Mouse (Mus musculus): ENCODE measurements around the gene Gtf2ird2. TPM values are rescaled to one million over a fixed set of nuclear protein-coding genes. Genes with fewer than 3 reads are reported as not detected.

Gtf2ird2 gene
- 4.4 and 5.6 TPM in 2 replicates for polyA plus RNA-seq (2015; fragmentation: Nextera tagmentation; extraction: Ambion mirVana)

GRCm38 (mm10) chr5:134183880-134184808, at the start of gene Gtf2ird2:
TSS of gene Gtf2ird2 (plus strand) at chr5:134184019.
- TF ChIP-seq EP300 (IDR thresholded peaks at IDR 0.05) (no peak), CTCF (IDR thresholded peaks at IDR 0.05) (peak; percentile 24; the same call in 1 of the 2 replicates)
- peak within 1 kb of the TSS; percentile 82 for H3K9ac ChIP-seq (replicated peaks; ENCODE audit: low read depth)
- no peaks in the 10 kb centered on the region for H3K9me3 ChIP-seq (ENCODE audit: low read length)
- H3K27ac ChIP-seq (ENCODE audit: low read length) = peak within 1 kb of the TSS; percentile 93
- WGBS = 1% methylated on average over 86 of the region's 92 CpGs
- ATAC-seq = peak; percentile 95
- H3K4me3 ChIP-seq (ENCODE audit: low read depth, low read length) = peak within 1 kb of the TSS; percentile 75
- H3K27me3 ChIP-seq (replicated peaks; ENCODE audit: insufficient read depth, low read length) = no peaks in the 10 kb centered on the region
- no peaks in the 10 kb centered on the region for H3K36me3 ChIP-seq (ENCODE audit: insufficient read depth, low read length)
- peaks cover 9% of the 10 kb centered on the region; the same call in 1 of the 2 replicates for H3K4me1 ChIP-seq (ENCODE audit: insufficient read depth, low read depth, low read length)
- peak within 1 kb of the TSS; percentile 72 for H3K4me2 ChIP-seq (replicated peaks; ENCODE audit: low read depth, low read length)
- DNase-seq (ENCODE audit: low spot score) = peak; percentile 98

- Histone ChIP-seq H3K4me1 (ENCODE audit: insufficient read depth, low read depth, low read length) (no peaks in the 10 kb centered on the region), H3K36me3 (ENCODE audit: insufficient read depth, low read length) (no peaks in the 10 kb centered on the region), H3K27me3 (replicated peaks; ENCODE audit: insufficient read depth, low read length) (no peaks in the 10 kb centered on the region), H3K27ac (ENCODE audit: low read length) (no peak overlapping the region), H3K9me3 (ENCODE audit: low read length) (no peaks in the 10 kb centered on the region), H3K4me3 (ENCODE audit: low read depth, low read length) (no peak overlapping the region), H3K4me2 (replicated peaks; ENCODE audit: low read depth, low read length) (no peak overlapping the region), H3K9ac (replicated peaks; ENCODE audit: low read depth) (no peak overlapping the region)
- WGBS = 96% methylated on average over 12 of the region's 12 CpGs
- DNase-seq (ENCODE audit: low spot score) (no peak), ATAC-seq (no peak)
- TF ChIP-seq EP300 (IDR thresholded peaks at IDR 0.05) (no peak), CTCF (IDR thresholded peaks at IDR 0.05) (no peak)
These were observed 47.8 kb upstream of the Gtf2ird2 start for GRCm38 (mm10) chr5:134136022-134136421.

- DNase-seq (ENCODE audit: low spot score) (no peak), ATAC-seq (no peak)
- whole genome bisulfite sequencing = 88% methylated on average over 5 of the region's 5 CpGs
- Histone ChIP-seq H3K9ac (replicated peaks; ENCODE audit: low read depth) (no peak overlapping the region), H3K9me3 (ENCODE audit: low read length) (no peaks in the 10 kb centered on the region), H3K4me1 (ENCODE audit: insufficient read depth, low read depth, low read length) (no peaks in the 10 kb centered on the region), H3K27ac (ENCODE audit: low read length) (no peak overlapping the region), H3K4me3 (ENCODE audit: low read depth, low read length) (no peak overlapping the region), H3K4me2 (replicated peaks; ENCODE audit: low read depth, low read length) (no peak overlapping the region), H3K27me3 (replicated peaks; ENCODE audit: insufficient read depth, low read length) (no peaks in the 10 kb centered on the region), H3K36me3 (ENCODE audit: insufficient read depth, low read length) (no peaks in the 10 kb centered on the region)
- no peak for TF ChIP-seq CTCF (IDR thresholded peaks at IDR 0.05)
- no peak for TF ChIP-seq EP300 (IDR thresholded peaks at IDR 0.05)
These were observed 45.9 kb upstream of the Gtf2ird2 start for GRCm38 (mm10) chr5:134137933-134138332.

DNA sequence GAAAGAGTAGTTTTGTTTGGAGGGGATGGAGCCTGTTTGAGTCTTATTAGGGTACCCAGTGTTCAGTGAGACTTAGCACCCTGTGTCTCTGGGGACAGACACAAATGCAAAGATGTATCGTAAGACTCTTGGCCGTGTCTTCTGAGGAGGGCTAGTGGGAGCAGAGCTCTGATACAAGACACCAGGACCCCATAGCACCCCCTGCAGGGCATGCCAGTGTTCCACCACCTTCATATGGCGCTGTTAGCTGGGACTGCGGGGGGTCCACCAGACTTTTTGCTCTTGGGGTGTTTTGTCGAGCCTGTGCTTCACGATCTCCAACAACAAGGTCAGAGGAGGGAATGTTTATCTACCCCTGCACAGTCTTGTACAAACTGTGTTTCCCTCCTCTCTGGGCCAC, 44.4 kb upstream of the Gtf2ird2 start:
- H3K4me1 ChIP-seq (ENCODE audit: insufficient read depth, low read depth, low read length) = no peaks in the 10 kb centered on the region
- WGBS = 78% methylated on average over 6 of the region's 6 CpGs
- no peak overlapping the region for H3K4me3 ChIP-seq (ENCODE audit: low read depth, low read length)
- ATAC-seq (no peak), DNase-seq (ENCODE audit: low spot score) (no peak)
- no peaks in the 10 kb centered on the region for H3K9me3 ChIP-seq (ENCODE audit: low read length)
- no peaks in the 10 kb centered on the region for H3K27me3 ChIP-seq (replicated peaks; ENCODE audit: insufficient read depth, low read length)
- H3K9ac ChIP-seq (replicated peaks; ENCODE audit: low read depth) = no peak overlapping the region
- H3K36me3 ChIP-seq (ENCODE audit: insufficient read depth, low read length) = no peaks in the 10 kb centered on the region
- TF ChIP-seq EP300 (IDR thresholded peaks at IDR 0.05) (no peak), CTCF (IDR thresholded peaks at IDR 0.05) (no peak)
- H3K4me2 ChIP-seq (replicated peaks; ENCODE audit: low read depth, low read length) = no peak overlapping the region
- no peak overlapping the region for H3K27ac ChIP-seq (ENCODE audit: low read length)

GRCm38 (mm10) chr5:134141236-134141635, 42.6 kb upstream of the Gtf2ird2 start:
- ATAC-seq = peak; percentile 92
- WGBS = 43% methylated on average over 7 of the region's 7 CpGs
- H3K9me3 ChIP-seq (ENCODE audit: low read length) = no peaks in the 10 kb centered on the region
- no peak overlapping the region for H3K4me3 ChIP-seq (ENCODE audit: low read depth, low read length)
- peak; percentile 76 for DNase-seq (ENCODE audit: low spot score)
- no peaks in the 10 kb centered on the region for H3K4me1 ChIP-seq (ENCODE audit: insufficient read depth, low read depth, low read length)
- no peak overlapping the region for H3K9ac ChIP-seq (replicated peaks; ENCODE audit: low read depth)
- no peak overlapping the region for H3K4me2 ChIP-seq (replicated peaks; ENCODE audit: low read depth, low read length)
- peak overlapping the region; percentile 43; the same call in 1 of the 2 replicates for H3K27ac ChIP-seq (ENCODE audit: low read length)
- no peaks in the 10 kb centered on the region for H3K36me3 ChIP-seq (ENCODE audit: insufficient read depth, low read length)
- TF ChIP-seq CTCF (IDR thresholded peaks at IDR 0.05) = no peak
- TF ChIP-seq EP300 (IDR thresholded peaks at IDR 0.05) = no peak
- H3K27me3 ChIP-seq (replicated peaks; ENCODE audit: insufficient read depth, low read length) = no peaks in the 10 kb centered on the region

- H3K9ac ChIP-seq (replicated peaks; ENCODE audit: low read depth) = no peak overlapping the region
- no peak overlapping the region for H3K4me2 ChIP-seq (replicated peaks; ENCODE audit: low read depth, low read length)
- no peaks in the 10 kb centered on the region for H3K27me3 ChIP-seq (replicated peaks; ENCODE audit: insufficient read depth, low read length)
- H3K4me1 ChIP-seq (ENCODE audit: insufficient read depth, low read depth, low read length) = no peaks in the 10 kb centered on the region
- no peaks in the 10 kb centered on the region for H3K9me3 ChIP-seq (ENCODE audit: low read length)
- TF ChIP-seq EP300 (IDR thresholded peaks at IDR 0.05) = no peak
- ATAC-seq = no peak
- no peak overlapping the region for H3K4me3 ChIP-seq (ENCODE audit: low read depth, low read length)
- H3K36me3 ChIP-seq (ENCODE audit: insufficient read depth, low read length) = no peaks in the 10 kb centered on the region
- 83% methylated on average over 11 of the region's 11 CpGs for WGBS
- H3K27ac ChIP-seq (ENCODE audit: low read length) = no peak overlapping the region
- no peak for DNase-seq (ENCODE audit: low spot score)
These were observed 41.4 kb upstream of the Gtf2ird2 start for GRCm38 (mm10) chr5:134142381-134142780.

Measured in lung, postnatal 0 days (tissue).